Mouse (Mus musculus) forebrain, embryonic 16.5 days (tissue): ENCODE data around the gene Myct1. TPM values are rescaled to one million over a fixed set of nuclear protein-coding genes. Genes with fewer than 3 reads are reported as not detected.

ENCODE experiments used
- ATAC-seq: fragments of 200-750 bp; cut with Nextera tagmentation; 2 replicates; pipeline ENCODE4 v1.8.0; 2017; ENCODE audit warnings: mild to moderate bottlenecking, moderate library complexity
- H3K27ac ChIP-seq: fragments of 300-500 bp; sonication (generic); 2 replicates; pipeline ENCODE4 v1.5.1; 2014; ENCODE audit warnings: low read length, control low read depth
- H3K27me3 ChIP-seq: fragments of 300-500 bp; sonication (generic); replicated peaks from 2 replicates; pipeline ENCODE4 v1.6.1; 2014; ENCODE audit warnings: low read length; ENCODE audit not compliant: control insufficient read depth, insufficient read depth
- H3K36me3 ChIP-seq: fragments of 300-500 bp; sonication (generic); 2 replicates; pipeline ENCODE4 v1.6.1; 2014; ENCODE audit not compliant: control insufficient read depth, insufficient read depth
- H3K4me1 ChIP-seq: fragments of 300-500 bp; sonication (generic); replicated peaks from 2 replicates; pipeline ENCODE4 v1.6.1; 2014; ENCODE audit warnings: low read length; ENCODE audit not compliant: control insufficient read depth, insufficient read depth
- H3K4me2 ChIP-seq: fragments of 300-500 bp; sonication (generic); 2 replicates; pipeline ENCODE4 v1.6.1; 2014; ENCODE audit warnings: mild to moderate bottlenecking, low read length, control low read depth
- H3K4me3 ChIP-seq: fragments of 300-500 bp; sonication (generic); replicated peaks from 2 replicates; pipeline ENCODE4 v1.5.1; 2014; ENCODE audit warnings: mild to moderate bottlenecking, low read length, control low read depth
- H3K9ac ChIP-seq: fragments of 300-500 bp; sonication (generic); replicated peaks from 2 replicates; pipeline ENCODE4 v1.6.1; 2014; ENCODE audit warnings: low read depth, low read length, control low read depth
- H3K9me3 ChIP-seq: fragments of 300-500 bp; sonication (generic); 2 replicates; pipeline ENCODE4 v1.6.1; 2016; ENCODE audit warnings: low read length; ENCODE audit not compliant: control insufficient read depth
- WGBS: fragments of 180-500 bp; shearing (Covaris S2); extraction: QIAGEN DNeasy Blood & Tissue Kit; methylation state at CpG from one replicate; pipeline ENCODE4 v1.1.7; 2014; 5-methylcytosine and 5-hydroxymethylcytosine counted together
- polyA plus RNA-seq: library from polyadenylated mRNA; unstranded; fragments of >200 nt; fragmentation: Nextera tagmentation; extraction: Ambion mirVana; gene quantifications from 2 replicates; pipeline ENCODE4 v1.2.1, GENCODE M21; 2015

The Myct1 gene
- polyA plus RNA-seq, 1 experiment from 2014 or later: 0.61 TPM

DNA sequence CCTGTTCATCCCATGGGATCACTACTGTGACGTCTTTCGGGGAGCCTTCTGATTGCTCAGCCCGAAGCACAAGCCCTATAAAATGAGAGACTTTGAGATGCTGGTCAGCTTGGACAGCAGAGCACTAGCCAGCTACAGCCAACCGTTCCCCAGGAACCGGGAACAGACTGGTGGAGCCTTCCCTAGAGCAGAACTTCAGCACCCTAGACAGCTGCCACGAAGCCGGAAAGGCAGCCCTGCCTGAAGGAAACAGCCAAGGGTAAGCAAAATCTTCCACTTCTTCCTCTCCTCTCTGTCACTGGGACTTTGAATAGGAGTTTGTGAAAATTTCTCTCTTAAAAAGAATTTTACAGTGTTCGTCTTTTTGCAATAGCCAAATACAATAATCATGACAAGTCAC lies 45.5 kb downstream of the Myct1 start, which contains the start of gene Vip:
Vip (plus strand) TSS at position 107 of the 400 bp plus-strand sequence.
- Histone ChIP-seq H3K4me2 (no peak within 1 kb of the TSS), H3K27me3 (no peaks in the 10 kb centered on the region), H3K4me3 (no peak within 1 kb of the TSS), H3K4me1 (no peaks in the 10 kb centered on the region), H3K9ac (no peak within 1 kb of the TSS), H3K27ac (no peak within 1 kb of the TSS), H3K9me3 (no peaks in the 10 kb centered on the region), H3K36me3 (no peaks in the 10 kb centered on the region)
- WGBS: 38% methylated on average over 8 of the region's 8 CpGs
- no peak for ATAC-seq

Other genes starting within 250 kb of the Myct1 start
- 5.6 and 7.5 TPM in 2 replicates for gene Syne1, start 42.3 kb upstream of the Myct1 start, polyA plus RNA-seq
- gene Vip, start 45.4 kb downstream of the Myct1 start, polyA plus RNA-seq: not detected in 2 replicates
- 32.7 and 34.5 TPM in 2 replicates for gene Fbxo5, start 211.8 kb downstream of the Myct1 start, polyA plus RNA-seq
- gene Mtrf1l, start 230.1 kb downstream of the Myct1 start, polyA plus RNA-seq: 10.1 and 12.0 TPM in 2 replicates